Mouse (Mus musculus) kidney, adult 11 months (tissue): ENCODE measurements around the gene Akap7.
A peak's percentile ranks its signal among the peaks of the same experiment; 100 is the strongest.

ENCODE experiments used
- DNase-seq: peaks from one replicate; pipeline ENCODE4 v3.0.0; 2022

Gene Akap7

DNA sequence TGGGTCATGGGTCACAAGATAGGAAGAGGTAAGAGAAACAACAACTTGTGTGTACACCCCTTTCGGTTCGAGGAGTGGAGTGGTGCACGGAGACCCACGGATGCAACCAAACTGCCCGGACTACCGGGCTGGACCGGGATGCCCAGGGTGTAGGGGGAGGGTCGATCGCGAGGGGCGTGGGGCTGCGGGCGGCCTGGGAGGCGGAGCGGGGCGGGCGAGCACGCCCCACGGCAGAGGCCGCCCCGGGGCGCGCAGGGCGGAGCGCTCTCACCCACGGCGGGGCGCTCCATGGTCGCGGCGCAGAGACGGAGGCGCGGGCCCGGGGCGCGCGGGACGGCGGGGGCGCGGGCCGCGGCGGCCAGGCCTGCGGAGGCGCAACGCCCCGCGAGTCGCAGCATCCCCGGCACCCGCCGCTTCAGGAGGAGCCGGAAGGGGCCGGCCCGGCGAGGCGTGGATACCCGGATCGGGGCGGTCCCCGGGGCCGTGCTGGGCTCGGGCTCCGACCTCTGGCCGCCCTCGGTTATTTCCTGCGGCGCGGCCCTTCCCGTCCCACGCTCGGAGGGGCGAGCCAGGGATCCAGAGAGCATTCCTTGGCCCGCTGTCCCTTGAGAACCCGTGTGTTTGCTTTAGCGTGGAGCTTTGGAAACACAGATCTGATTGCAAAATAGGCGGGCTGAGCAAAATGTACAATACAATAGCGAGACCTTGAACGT is 10.9 kb downstream of the Akap7 start:
- DNase-seq, result peak; percentile 86

DNA sequence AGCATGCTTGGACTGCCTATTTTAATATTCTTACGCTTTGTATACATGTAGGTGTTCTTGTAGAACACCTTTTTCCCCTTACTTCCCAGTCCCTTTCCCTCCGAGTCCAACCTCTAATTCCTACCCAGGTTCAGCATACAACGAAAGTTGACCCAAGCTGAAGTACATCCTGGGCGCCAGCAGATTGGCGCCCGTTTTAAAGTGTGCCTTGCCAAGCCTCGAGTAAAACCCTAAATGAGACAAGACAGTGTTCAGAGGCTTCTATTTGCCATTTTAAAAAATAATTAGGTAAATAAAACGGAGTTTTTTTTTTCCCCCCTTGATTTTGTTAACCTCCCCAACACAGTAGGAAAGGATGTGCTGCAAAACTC is 11.4 kb downstream of the Akap7 start:
- DNase-seq, result no peak

DNA sequence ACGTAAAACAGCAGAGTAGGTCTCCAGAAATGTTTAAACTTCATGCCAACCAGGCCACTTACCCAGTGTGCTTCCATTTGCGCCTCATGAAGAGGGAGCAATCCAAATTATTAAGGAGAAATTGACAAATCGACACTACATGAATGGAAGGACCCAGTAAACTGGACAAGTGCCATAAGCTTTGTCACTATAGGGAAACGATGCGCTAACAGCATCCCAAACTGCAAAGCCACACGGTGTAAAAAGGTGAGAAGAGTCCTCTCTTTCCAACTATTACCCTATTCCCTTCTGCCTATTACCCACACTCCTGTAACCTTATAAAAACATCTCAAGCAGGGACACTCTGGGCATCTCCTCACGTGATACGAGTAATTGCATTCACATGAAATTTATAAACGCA is 11.8 kb downstream of the Akap7 start:
- DNase-seq, result no peak

DNA sequence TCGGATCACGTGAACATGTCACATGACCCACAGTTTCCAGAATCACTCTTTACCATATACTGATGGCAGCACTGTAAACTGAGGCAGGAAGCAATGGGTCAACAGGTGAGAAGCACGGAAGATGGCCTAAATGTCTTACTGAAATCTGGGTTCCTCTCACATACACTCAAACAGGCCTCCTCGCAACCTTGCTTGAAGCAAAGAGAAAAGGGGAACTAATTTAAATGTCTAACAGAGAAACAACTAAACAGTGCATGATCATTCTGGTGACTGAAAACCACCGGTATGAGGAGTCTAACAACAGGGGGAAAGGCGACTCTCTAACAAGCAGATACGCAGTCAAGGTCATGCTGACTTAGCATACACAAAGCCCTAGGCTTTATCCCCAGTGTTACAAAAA is 12.7 kb downstream of the Akap7 start:
- DNase-seq, result no peak

DNA sequence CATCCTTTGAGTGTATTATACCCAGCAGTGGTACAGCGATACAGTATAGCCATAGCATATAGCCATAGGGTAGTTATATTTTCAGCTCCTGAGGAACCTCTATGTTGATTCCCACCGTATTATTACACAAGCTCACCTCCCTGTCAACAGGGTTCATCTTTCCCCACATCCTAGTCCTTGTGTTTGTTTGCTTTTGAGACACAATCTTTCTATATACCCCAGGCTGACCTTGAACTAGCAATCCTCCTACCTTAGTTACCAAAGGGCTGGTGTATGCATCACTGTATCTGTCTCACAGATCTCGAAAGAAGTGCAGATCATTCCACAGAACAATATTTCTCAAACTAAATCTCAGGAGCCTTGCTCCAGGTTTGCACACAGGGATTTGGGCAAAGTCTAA is 13.9 kb downstream of the Akap7 start:
- DNase-seq, result no peak

DNA sequence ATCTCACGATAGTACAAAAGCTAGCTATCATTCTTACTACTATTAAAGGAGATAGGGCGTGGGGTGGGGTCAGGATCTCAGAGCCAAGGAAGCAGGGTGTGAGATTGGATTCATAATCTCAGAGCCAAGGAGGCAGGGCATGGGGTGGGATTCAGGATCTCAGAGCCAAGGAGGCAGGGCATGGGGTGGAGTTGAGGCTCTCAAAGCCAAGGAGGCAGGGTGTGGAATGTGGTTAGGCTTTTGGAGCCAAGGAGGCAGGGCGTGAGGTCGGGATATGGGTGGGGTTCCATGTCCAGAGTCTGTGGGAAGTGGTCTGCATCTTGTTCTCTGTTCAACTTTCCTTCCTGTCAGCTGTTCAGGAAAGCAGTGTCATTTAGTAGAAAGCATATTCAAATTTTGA is 16.6 kb downstream of the Akap7 start:
- DNase-seq, result peak; percentile 58

DNA sequence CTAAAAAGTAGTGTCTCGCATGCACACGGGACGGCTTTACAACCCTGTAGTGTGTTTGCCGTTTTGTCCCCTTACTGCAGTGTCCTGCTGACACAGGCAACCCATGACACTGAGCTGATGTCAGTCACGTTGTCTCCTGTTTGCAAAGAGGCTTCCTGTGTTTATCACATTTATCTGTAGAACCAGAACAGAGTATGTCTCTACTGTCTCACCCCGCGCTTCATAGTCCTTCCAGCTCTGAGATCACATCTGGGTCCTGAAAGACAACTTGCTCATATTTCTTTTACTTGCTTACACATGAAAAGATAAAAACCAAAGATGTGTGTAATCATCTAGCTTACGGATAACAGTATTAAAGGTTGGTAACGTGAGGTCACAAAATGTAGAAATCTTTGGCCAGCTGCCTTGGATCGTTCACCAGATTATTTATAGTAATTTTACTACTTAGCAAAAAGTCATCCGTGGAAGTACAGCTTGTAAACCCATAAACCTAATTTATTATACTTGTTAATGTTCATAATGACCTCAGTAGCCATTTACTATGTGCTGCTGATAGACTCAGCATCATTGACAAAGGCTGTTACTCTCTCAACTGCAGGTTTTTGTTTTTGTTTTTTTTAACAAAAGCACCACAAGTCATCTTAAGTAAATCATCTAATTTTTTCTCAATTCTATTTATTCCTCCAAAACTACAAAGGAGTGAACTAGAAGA is 22.4 kb downstream of the Akap7 start:
- no peak for DNase-seq

DNA sequence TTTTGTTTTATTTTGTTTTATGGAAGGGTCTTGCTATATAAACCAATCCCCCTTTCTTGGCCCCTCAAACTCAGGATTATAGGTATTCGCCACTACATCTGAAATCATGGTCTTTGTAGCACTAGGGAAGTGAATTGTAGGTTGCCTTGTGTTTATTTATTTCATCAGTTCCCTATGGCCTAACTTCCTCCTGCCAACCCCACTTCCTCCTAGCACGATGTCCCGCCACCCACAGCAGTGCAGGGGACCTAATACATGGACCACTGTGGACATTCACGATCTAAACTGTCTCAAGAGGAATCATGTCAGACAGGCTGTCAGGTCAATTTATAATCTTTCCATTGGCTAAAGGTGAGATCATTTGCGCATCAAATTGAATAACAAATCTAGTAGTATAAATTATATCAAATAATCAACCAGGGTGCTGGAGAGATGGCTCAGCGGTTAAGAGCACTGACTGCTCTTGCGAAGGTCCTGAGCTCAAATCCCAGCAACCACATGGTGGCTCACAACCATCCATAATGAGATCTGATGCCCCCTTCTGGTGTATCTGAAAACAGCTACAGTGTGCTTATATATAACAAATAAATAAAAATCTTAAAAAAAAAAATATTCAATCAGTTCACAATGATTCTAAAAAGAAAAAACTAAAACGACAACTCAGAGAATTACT is 23.1 kb downstream of the Akap7 start:
- no peak for DNase-seq

DNA sequence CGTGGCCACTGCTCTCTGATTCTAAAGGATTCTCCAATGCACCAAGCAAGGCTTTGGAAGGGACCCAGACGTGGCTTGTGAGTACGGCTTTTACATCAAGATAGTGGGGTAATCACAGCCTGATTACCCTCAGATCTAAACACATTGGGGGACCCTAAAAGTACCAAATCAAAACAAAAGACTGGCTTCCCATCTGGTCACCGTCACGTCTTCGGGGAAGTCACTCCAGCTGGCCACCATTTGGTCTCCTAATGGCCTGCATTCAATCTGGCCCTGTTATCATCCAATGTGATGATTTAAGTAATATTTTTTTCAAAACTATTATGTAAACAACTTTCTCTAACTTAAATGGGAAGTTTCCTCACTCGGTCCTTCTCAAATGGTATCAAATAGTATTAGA is 24.3 kb downstream of the Akap7 start:
- no peak for DNase-seq

DNA sequence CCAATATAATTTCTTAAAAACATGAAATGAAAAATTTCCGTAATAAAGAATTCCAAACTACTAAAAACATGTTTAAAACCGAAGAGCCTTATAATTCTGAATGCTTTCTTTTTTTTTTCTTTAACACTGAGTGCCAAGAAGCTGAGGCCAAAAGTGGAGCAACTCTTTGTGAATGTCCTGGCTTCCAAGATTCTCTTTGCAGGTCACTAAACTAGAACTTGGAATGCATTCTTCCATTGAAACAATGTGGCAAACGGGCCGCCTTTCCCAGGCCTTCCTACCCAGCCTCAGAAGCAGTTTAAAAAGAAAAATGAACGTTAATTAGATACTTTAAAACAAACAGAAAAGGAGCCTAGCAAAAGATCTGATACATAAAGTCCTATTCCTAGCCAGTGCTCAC is 27.5 kb downstream of the Akap7 start:
- DNase-seq, result no peak

DNA sequence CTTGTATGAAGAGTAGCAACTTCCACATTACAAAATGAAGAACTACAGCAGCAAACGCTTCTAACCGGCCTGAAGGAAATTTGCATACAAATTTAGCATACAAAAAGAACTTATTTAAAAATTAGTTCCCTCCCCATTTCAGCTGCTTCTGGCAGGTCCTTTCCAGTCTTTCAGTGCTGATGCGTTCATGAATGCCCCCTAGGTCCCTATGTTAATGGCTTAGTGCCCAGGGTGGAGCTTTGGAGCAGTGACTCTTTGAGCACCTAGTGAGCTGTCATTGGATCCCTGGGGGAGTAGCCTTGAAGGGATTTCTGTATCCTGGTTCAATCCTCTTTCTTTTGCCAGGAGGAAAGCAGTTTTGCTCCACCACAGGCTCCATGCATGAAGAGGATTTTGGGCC is 28.3 kb downstream of the Akap7 start:
- no peak for DNase-seq

DNA sequence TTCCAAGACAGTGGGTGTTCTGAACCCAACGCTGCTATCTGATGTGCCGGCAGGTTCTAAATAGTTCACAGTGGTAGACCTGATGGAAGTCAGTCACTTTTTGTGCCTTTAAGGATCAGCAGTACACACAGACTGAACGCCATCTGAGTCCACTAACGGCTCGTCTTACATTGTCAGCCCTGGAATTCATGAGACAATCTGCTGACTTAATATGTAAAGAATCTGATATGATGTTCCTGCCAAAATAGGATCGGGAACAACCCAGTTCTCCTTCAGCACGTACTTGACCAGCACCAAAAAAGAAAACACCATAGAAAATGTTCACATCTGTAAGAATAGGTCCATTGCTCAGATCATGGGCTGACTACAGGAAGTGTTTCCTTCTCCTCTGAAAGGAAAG is 32.2 kb downstream of the Akap7 start:
- DNase-seq, result no peak

DNA sequence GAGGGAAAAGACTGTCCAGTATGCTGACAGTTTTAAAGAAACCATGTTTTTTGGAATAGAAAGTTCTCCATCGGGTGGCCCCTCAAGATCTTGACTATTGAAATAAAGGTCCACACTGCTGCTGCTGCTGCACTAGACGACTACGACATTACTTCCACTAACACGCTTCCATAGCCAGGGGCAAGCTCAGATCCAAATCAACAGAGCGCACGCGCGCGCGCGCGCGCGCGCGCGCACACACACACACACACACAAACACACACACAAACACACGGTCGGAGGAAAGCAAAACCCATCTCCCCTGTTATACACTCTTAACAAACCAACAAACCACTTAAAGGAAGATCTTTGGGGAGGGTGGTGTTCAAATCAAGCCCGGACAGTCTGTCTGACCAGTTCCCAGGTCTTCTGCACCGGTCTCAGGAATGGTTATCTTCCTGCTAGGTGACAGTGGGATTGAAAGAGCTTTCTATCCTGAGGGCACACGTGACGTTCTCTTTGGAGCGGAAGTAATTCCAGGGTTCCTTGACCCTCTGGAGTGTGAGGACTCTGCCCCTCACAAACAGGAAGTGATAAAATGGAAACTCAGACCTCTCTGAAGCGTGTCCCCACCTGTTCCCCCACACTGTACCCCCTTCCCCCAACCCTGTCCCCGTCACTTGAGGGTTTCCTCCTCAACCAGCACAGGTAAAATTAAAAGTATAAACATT is 32.9 kb downstream of the Akap7 start:
- no peak for DNase-seq

DNA sequence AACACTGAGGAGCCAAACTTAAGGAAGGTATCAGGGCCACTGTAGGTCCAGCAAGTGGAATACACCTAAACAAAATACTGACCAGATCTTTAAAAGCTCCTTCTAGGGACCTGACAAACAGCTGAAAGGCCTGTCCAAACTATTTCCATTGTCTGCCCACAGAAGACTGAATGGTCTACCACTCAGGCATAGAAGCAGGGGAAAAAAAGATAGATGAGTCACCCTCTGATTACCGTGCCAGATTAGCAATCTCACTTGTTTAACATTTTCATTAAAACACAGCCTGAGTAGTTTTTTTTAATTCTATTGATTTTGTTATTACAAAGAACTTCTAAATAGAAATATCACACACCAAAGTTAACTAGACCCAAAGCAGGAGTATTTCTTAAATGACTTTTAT is 33.9 kb downstream of the Akap7 start:
- DNase-seq, result no peak

DNA sequence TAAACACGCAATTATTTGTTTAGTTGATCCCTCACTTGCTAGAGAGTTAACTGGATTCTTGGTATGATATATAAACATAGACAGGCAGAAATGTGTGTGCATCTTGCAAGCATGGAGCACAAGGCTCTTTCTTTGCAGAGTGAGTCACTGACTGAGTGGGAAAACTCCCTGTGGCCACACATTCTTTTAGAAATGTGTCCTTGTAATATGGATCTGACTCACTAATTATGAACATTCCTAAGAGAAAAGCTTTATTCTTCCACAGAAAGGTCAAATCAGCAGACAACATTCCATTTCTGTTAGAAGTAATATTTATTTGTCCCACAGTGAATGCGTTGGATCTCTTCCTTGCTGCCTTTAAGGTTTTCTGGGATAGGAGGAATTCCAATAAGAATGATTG is 35.9 kb downstream of the Akap7 start:
- DNase-seq, result no peak

DNA sequence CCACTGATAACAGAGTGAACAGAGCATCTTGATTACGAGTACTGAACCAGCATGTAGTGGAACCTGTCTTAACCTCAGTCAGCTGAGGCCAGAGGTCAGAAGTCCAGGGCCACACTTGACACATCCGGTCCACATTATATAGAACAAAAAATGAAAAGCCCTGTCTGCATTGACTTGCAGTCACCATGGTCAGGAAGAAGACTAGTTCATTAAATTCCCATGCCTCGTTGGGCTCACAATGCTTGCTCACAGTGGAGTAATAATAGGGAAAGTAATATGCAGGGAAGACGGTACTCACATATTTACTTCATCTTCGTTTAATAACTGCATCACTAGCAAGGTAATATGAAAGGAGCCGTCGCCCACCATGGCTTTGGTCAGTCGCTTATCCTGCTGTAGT is 36.5 kb downstream of the Akap7 start:
- DNase-seq, result no peak

DNA sequence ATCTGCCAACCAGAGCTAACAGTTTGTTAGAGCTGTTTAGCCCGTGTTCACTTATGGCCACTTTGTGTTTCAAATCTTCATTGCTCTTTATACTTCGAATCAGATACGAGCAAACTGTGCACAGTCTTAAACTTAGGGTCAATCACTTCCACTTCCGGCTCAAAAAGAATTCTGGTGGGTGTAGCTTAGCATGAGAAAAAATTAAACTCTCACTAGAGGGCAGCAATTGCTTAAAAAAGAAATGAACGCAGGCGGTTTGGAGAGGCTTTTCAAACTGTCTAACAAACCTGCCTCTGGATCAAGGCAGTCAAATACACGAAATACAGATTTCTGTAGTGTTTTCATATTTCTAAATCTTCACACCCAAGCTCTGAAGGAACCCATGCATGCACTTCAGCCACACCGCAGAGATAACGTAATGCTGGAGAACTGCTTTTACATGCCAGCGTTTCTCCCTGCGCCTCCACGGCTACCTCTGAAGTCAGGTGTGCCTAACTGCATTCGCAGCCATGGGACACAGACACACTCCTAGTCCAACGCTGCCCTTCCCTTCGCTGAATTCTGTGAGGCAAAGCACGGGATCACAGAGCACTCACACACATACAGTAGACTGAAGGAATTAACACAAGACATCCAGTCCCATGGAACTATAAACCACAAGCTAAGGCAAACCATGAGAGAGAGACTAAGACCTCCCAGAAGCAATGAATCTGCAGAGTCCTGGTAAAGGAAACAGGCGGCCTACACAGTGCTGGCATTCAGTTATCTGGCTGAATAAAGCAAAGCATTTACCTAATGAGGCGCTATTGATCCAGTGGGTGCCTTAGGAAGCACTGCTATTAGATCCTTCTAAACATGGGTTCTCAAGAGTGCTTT is 39.0 kb downstream of the Akap7 start:
- peak; percentile 26 for DNase-seq

DNA sequence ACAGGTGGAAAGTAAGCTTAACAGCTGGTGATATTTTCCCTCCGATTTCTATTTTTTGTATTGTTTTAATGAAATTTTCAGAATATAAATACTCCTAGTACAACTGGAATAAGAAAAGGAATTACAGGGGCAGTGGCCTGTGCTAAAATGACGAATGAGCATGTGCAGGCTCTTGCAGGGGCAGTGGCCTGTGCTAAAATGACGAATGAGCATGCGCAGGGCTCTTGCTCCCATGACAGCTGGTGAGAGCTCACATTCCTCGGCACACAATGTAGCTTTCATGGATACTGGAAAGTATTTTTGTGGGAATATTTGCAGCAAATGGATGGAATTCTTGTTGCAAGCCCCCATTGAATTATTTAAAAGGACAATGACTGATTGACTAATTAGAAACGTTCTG is 46.5 kb downstream of the Akap7 start:
- DNase-seq, result no peak

DNA sequence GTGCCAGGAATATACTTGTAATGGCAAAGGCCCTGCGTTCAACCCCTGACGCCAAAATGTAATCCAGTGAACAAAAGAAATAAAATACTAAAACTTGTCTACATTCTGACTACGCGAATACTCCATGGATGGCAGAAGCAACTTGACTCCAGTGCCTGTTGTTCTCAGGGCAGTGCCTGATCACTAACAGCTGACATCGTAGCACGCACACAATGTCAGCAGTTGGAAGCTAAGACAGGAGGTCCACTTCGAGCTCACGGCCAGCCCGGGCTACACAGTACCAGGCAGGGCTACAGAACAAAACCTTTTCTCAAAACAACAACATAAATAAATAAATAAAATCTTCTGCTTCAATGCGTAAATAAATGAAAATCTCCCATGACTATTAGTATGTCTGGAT is 46.9 kb downstream of the Akap7 start:
- no peak for DNase-seq

DNA sequence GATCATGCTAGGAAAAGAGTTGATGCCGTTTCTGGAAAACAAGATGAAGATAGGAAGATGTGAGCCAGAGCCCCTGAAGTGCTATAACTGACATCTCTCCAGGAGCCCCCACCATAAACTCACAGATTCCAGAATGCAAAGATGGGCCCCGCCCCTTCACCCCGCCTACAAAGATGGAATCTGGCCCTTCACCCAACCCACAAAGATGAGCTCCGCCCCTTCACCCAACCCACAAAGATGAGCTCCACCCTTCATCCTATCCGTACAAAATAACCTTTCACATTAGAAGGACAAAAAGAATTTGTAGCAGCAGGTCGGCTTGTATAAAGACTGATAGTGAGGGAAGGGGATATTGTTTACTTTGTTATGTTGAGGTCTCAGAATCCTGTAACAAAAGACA is 49.5 kb downstream of the Akap7 start:
- DNase-seq, result no peak

DNA sequence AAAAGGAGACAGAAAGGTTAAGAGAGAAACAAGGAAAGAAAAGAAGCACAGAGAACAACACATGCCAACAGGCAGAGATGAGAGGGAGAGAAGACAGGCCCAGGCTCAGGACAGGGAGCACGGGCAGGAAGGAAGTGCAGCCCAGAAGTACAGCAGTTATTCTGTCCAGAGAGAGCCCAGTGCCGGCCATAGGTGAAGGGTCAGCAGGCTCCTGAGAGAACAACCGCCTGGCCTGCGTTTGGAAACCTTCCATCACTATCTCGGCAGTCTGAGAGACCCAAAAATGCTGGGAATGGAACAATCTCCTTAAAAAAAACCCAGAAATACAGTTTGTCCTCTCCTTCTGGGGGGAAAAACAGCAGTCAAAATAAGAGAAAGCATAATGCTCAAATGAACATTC is 50.2 kb downstream of the Akap7 start:
- no peak for DNase-seq

DNA sequence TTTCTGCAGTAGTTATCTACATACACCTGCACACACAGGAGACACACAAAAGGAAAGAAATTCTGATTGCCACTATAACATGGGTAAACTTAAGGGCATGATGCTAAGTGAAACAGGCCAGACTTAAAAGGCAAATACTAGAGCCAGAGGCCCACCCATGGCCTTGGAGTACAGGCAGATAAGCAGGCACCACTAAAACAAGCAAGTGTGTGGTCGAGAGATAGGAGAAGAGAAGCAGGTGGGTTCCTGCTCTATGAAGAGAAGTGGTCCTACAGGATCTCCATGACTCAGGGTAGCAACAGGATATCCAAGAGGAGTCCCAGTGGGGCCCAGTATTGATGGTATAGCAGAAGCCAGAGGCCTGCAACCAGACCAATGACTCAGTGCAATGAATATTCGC is 54.2 kb downstream of the Akap7 start:
- DNase-seq, result no peak

DNA sequence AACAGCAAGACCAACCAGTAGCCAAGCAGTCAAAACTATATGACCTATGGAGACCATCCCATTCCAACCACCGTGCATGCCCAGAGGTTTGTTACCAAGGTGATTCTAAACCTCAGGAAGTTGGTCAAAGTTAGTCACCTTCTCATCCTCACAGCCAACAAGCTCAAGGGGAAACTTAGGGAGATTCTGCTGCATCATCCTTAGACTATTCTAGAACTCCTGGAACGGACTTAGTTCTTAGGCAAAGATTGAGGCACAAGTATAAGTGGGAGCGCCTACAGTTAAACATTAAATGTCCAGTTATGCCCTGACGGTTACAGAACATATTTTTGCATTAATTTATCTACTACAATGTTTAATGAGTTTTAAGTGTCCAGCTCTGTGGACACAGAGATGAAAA is 54.7 kb downstream of the Akap7 start:
- no peak for DNase-seq
